Mouse (Mus musculus): Measurements from ENCODE around the gene Tead1.

The Tead1 gene

GRCm38 (mm10) chr7:112679171-112679512 lies at the start of gene Tead1:
TSS of gene Tead1 (plus strand) at chr7:112679318.
- DNase-seq (ENCODE audit: extremely low read depth, insufficient read length, low spot score), result peak; percentile 90

- no peak for DNase-seq (ENCODE audit: extremely low read depth, insufficient read length, low spot score)
These were observed 44.5 kb upstream of the Tead1 start for GRCm38 (mm10) chr7:112634505-112635213.

- no peak for DNase-seq (ENCODE audit: extremely low read depth, insufficient read length, low spot score)
These were observed 43.2 kb upstream of the Tead1 start for GRCm38 (mm10) chr7:112635936-112636335.

GRCm38 (mm10) chr7:112643866-112644543 lies 35.1 kb upstream of the Tead1 start:
- peak; percentile 48 for DNase-seq (ENCODE audit: extremely low read depth, insufficient read length, low spot score)

GRCm38 (mm10) chr7:112644701-112645100 lies 34.4 kb upstream of the Tead1 start:
- DNase-seq (ENCODE audit: extremely low read depth, insufficient read length, low spot score), result peak; percentile 52

GRCm38 (mm10) chr7:112645724-112646123 lies 33.4 kb upstream of the Tead1 start:
- peak; percentile 48 for DNase-seq (ENCODE audit: extremely low read depth, insufficient read length, low spot score)

- DNase-seq (ENCODE audit: extremely low read depth, insufficient read length, low spot score), result peak; percentile 48
These were observed 31.7 kb upstream of the Tead1 start for GRCm38 (mm10) chr7:112647417-112647816.

- no peak for DNase-seq (ENCODE audit: extremely low read depth, insufficient read length, low spot score)
These were observed 22.9 kb upstream of the Tead1 start for GRCm38 (mm10) chr7:112656141-112656662.

GRCm38 (mm10) chr7:112658939-112659338 lies 20.2 kb upstream of the Tead1 start:
- no peak for DNase-seq (ENCODE audit: extremely low read depth, insufficient read length, low spot score)

GRCm38 (mm10) chr7:112659816-112660215 lies 19.3 kb upstream of the Tead1 start:
- DNase-seq (ENCODE audit: extremely low read depth, insufficient read length, low spot score), result no peak

GRCm38 (mm10) chr7:112660325-112660724 lies 18.8 kb upstream of the Tead1 start:
- no peak for DNase-seq (ENCODE audit: extremely low read depth, insufficient read length, low spot score)

GRCm38 (mm10) chr7:112662398-112663313 lies 16.5 kb upstream of the Tead1 start:
- no peak for DNase-seq (ENCODE audit: extremely low read depth, insufficient read length, low spot score)

- DNase-seq (ENCODE audit: extremely low read depth, insufficient read length, low spot score), result peak; percentile 72
These were observed 15.7 kb upstream of the Tead1 start for GRCm38 (mm10) chr7:112663314-112663966.

- DNase-seq (ENCODE audit: extremely low read depth, insufficient read length, low spot score), result no peak
These were observed 9.1 kb upstream of the Tead1 start for GRCm38 (mm10) chr7:112669993-112670392.

- DNase-seq (ENCODE audit: extremely low read depth, insufficient read length, low spot score), result no peak
These were observed 524 bp upstream of the Tead1 start for GRCm38 (mm10) chr7:112678418-112679170.

- peak; percentile 84 for DNase-seq (ENCODE audit: extremely low read depth, insufficient read length, low spot score)
These were observed 561 bp downstream of the Tead1 start for GRCm38 (mm10) chr7:112679513-112680245.

GRCm38 (mm10) chr7:112680498-112681251 lies 1.6 kb downstream of the Tead1 start:
- peak; percentile 50 for DNase-seq (ENCODE audit: extremely low read depth, insufficient read length, low spot score)
